Mouse (Mus musculus): ENCODE data around the gene Zfp37.
"Not testable (repeated sequence)": the region's sequence is repeated elsewhere in the genome, so short reads cannot be mapped to it uniquely, and the experiment has no call there.

Gene Zfp37

GRCm38 (mm10) chr4:62208696-62209380, 22.0 kb downstream of the Zfp37 start:
- DNase-seq (ENCODE audit: low read depth) = no peak

DNA sequence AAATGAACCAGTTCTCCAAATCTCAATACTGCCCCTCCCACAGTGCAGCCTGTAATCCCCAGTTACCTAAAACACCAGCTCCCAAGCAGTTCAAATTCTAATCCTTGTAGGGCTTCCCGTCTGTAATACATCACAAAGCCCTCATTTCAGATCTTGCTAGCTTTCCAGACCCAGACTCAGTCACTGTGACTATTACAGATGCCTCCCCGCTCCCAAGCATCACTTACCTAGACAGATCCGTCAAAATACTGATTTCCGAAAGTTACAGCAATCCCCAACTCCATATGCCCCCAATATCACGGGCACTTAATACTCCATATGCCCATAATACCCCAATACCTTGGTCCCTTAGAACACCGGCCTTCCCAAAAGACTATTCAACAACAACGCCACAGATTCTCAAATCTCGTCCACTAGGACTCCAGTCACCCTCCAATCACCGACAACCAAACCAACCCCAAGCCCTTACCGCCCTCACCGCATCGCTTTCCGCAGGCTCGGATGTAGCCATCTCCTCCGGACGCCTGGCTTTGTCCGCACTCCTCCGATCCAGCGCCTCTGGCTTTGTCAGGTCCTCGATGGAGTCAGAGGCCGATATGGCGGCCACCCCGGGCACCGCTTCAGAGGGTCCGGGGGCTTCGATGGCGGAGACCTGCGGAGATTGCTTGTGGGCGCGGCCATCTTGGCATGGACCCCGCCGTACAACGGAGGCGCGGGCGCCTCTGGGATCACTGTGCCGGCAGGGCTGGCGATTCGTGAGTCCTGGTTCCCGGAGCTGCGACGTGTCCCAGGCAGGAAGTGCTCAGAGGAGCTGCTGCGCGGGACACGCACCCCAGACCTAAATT, 22.8 kb downstream of the Zfp37 start:
- DNase-seq (ENCODE audit: low read depth) = no peak

GRCm38 (mm10) chr4:62199923-62200529, 30.8 kb downstream of the Zfp37 start:
- peak; percentile 67 for DNase-seq (ENCODE audit: low read depth)

DNA sequence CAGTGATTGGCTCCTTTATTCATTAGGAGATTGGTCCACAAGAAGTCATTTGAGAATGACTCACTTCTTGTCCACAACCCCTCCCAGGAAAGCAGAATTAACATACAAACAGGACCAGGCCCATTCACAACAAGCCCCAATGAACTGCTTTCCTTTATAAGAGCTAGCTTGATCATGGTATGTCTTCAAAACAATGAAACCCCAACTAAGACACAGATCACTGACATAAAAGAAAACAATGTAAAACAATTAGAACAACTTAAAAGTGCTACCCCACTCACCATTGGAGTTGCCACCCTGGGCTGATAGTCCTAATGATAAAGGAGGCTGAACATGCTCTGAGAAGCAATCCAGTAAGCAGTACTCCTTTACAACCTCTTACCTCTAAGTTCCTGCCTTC, 42.1 kb downstream of the Zfp37 start:
- DNase-seq (ENCODE audit: low read depth) = no peak

GRCm38 (mm10) chr4:62177282-62177681, 53.6 kb downstream of the Zfp37 start:
- DNase-seq (ENCODE audit: low read depth) = peak; percentile 37

DNA sequence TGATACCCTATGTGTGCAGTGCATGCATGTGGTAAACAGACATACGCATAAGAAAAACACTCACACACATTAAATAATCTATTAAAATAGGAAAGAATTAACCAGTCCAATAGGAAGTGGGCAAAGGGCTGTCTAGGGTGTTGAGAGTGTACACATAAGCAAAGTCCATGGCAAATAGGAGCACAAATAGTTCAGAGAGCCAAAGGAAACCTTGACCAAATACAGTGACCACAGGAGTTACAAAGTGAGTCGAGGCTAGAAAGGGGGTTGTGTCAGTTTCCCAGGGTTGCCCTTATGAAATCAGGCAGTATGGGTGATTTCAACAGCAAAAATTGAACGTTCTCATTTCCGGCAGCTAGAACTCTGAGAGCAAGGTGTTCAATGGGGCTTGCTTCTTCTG, 56.4 kb downstream of the Zfp37 start:
- no peak for DNase-seq (ENCODE audit: low read depth)

- not testable (repeated sequence) for DNase-seq (ENCODE audit: low read depth)
These were observed 63.2 kb downstream of the Zfp37 start for GRCm38 (mm10) chr4:62167636-62168035.

DNA sequence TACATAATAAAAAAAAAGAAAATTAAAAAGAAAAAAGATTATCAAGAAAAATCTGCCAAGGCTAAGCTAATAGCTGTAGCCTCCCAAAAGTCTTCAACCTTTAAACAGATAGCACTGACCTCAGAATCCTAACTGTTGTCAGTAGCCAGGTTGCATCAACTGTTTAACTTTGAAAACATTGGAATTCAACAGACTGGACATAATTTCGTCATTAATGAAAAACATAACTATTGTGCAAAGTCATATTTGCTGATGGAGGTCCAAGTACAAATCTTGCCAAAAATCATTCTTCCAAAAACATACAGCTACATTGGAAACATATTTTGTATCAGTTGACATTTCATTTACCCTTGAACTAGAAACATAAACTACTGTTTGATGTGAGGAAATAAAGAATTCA, 72.4 kb downstream of the Zfp37 start:
- no peak for DNase-seq (ENCODE audit: low read depth)

- no peak for DNase-seq (ENCODE audit: low read depth)
These were observed 80.0 kb downstream of the Zfp37 start, which contains the start of gene Mup21 for GRCm38 (mm10) chr4:62150811-62151210. Gene Mup21 (minus strand): TSS chr4:62150863.
